Mouse (Mus musculus): ENCODE data around the gene Gm10184. TPM values are rescaled to one million over a fixed set of nuclear protein-coding genes. Genes with fewer than 3 reads are reported as not detected.

The Gm10184 gene
- total and polyA plus RNA-seq, 3 experiments = 37.0 to 46.6 (median 43.9) TPM

GRCm38 (mm10) chr17:89899813-89900212 is 10.4 kb downstream of the Gm10184 start:
- no peak for TF ChIP-seq CTCF (IDR thresholded peaks at IDR 0.05)
- TF ChIP-seq EP300 (IDR thresholded peaks at IDR 0.05; ENCODE audit: insufficient read depth, low read depth, low read length) = no peak
- no peak for TF ChIP-seq POLR2A (IDR thresholded peaks at IDR 0.05; ENCODE audit: insufficient read depth, low read depth, low read length)
- WGBS = 67% methylated on average over 3 of the region's 3 CpGs

GRCm38 (mm10) chr17:89864996-89865395 is 45.3 kb downstream of the Gm10184 start:
- Histone ChIP-seq H3K27me3 (ENCODE audit: control insufficient read depth, insufficient read depth, low read length) (no peaks in the 10 kb centered on the region), H3K79me2 (replicated peaks; ENCODE audit: control insufficient read depth, insufficient read depth, low read length) (no peaks in the 10 kb centered on the region), H3K9ac (ENCODE audit: low read depth, low read length) (no peak overlapping the region), H3K27ac (no peak overlapping the region), H3K4me1 (ENCODE audit: control insufficient read depth, insufficient read depth, low read length) (no peaks in the 10 kb centered on the region), H3K4me3 (no peak overlapping the region), H3K36me3 (ENCODE audit: control insufficient read depth, insufficient read depth, low read length) (no peaks in the 10 kb centered on the region)
- no peak for DNase-seq
- TF ChIP-seq CTCF (IDR thresholded peaks at IDR 0.05) = no peak
- TF ChIP-seq EP300 (IDR thresholded peaks at IDR 0.05; ENCODE audit: insufficient read depth, low read depth, low read length) = no peak
- TF ChIP-seq POLR2A (IDR thresholded peaks at IDR 0.05; ENCODE audit: insufficient read depth, low read depth, low read length) = no peak
- WGBS = 72% methylated on average over 3 of the region's 3 CpGs
- intact Hi-C loops (cut with DNase I) = no loop called here

More at GRCm38 (mm10) chr17:89899813-89900212, 10.4 kb downstream of the Gm10184 start:
- no peak for DNase-seq
- H3K9ac ChIP-seq (ENCODE audit: low read depth, low read length) = no peak overlapping the region
- no peaks in the 10 kb centered on the region for H3K4me1 ChIP-seq (ENCODE audit: control insufficient read depth, insufficient read depth, low read length)
- intact Hi-C loops (cut with DNase I) = no loop called here
- H3K27me3 ChIP-seq (ENCODE audit: control insufficient read depth, insufficient read depth, low read length) = no peaks in the 10 kb centered on the region
- H3K4me3 ChIP-seq = no peak overlapping the region
- no peaks in the 10 kb centered on the region for H3K79me2 ChIP-seq (replicated peaks; ENCODE audit: control insufficient read depth, insufficient read depth, low read length)
- no peaks in the 10 kb centered on the region for H3K36me3 ChIP-seq (ENCODE audit: control insufficient read depth, insufficient read depth, low read length)
- H3K27ac ChIP-seq = no peak overlapping the region

Measured in heart, adult 2 months (tissue).